Mouse (Mus musculus): ENCODE results near the gene Lrg1. TPM values are rescaled to one million over a fixed set of nuclear protein-coding genes. Genes with fewer than 3 reads are reported as not detected.

Gene Lrg1
- polyA plus RNA-seq (2014; fragmentation: Illumina TruSeq; extraction: RNeasy Lipid Tissue Mini Kit (QIAGEN cat#74804); ENCODE audit: low read depth, low replicate concordance): 160 TPM

GRCm38 (mm10) chr17:56121826-56122225, at the start of gene Lrg1:
TSS of gene Lrg1 (minus strand) at chr17:56122001.

GRCm38 (mm10) chr17:56162231-56162774, 40.5 kb upstream of the Lrg1 start, which contains the start of gene Tnfaip8l1:
TSS of gene Tnfaip8l1 (plus strand) at chr17:56162477.

GRCm38 (mm10) chr17:56139858-56140595, 18.2 kb upstream of the Lrg1 start, which contains the start of gene Sema6b:
TSS of gene Sema6b (minus strand) at chr17:56140343.

GRCm38 (mm10) chr17:56117251-56117710, 4.5 kb downstream of the Lrg1 start, which contains the start of gene Plin5:
TSS of gene Plin5 (minus strand) at chr17:56117596.

GRCm38 (mm10) chr17:56109219-56110051, 12.4 kb downstream of the Lrg1 start, which contains the start of gene Plin4:
TSS of gene Plin4 (minus strand) at chr17:56109803.

GRCm38 (mm10) chr17:56078880-56079795, 42.7 kb downstream of the Lrg1 start, which contains the start of gene Hdgfl2:
TSS of gene Hdgfl2 (plus strand) at chr17:56079634.

GRCm38 (mm10) chr17:56074827-56075208, 47.0 kb downstream of the Lrg1 start, which contains the start of gene Ubxn6:
TSS of gene Ubxn6 (minus strand) at chr17:56075028.

Other genes starting within 250 kb of the Lrg1 start
- gene Zfp119a, start 243.1 kb downstream of the Lrg1 start, polyA plus RNA-seq (2014; fragmentation: Illumina TruSeq; extraction: RNeasy Lipid Tissue Mini Kit (QIAGEN cat#74804); ENCODE audit: low read depth, low replicate concordance): 4.8 TPM
- gene Zfp959, start 229.9 kb downstream of the Lrg1 start, polyA plus RNA-seq (2014; fragmentation: Illumina TruSeq; extraction: RNeasy Lipid Tissue Mini Kit (QIAGEN cat#74804); ENCODE audit: low read depth, low replicate concordance): 9.7 TPM
- 7.1 TPM for gene Zfp119b, start 172.5 kb downstream of the Lrg1 start, polyA plus RNA-seq (2014; fragmentation: Illumina TruSeq; extraction: RNeasy Lipid Tissue Mini Kit (QIAGEN cat#74804); ENCODE audit: low read depth, low replicate concordance)
- 2.5 TPM for gene Ebi3, start 169.4 kb downstream of the Lrg1 start, polyA plus RNA-seq (2014; fragmentation: Illumina TruSeq; extraction: RNeasy Lipid Tissue Mini Kit (QIAGEN cat#74804); ENCODE audit: low read depth, low replicate concordance)
- 10.1 TPM for gene Yju2, start 162.9 kb downstream of the Lrg1 start, polyA plus RNA-seq (2014; fragmentation: Illumina TruSeq; extraction: RNeasy Lipid Tissue Mini Kit (QIAGEN cat#74804); ENCODE audit: low read depth, low replicate concordance)
- gene Shd, start 151.5 kb downstream of the Lrg1 start, polyA plus RNA-seq (2014; fragmentation: Illumina TruSeq; extraction: RNeasy Lipid Tissue Mini Kit (QIAGEN cat#74804); ENCODE audit: low read depth, low replicate concordance): 2.6 TPM
- gene Fsd1, start 135.5 kb downstream of the Lrg1 start, polyA plus RNA-seq (2014; fragmentation: Illumina TruSeq; extraction: RNeasy Lipid Tissue Mini Kit (QIAGEN cat#74804); ENCODE audit: low read depth, low replicate concordance): not detected
- gene Stap2, start 116.4 kb downstream of the Lrg1 start, polyA plus RNA-seq (2014; fragmentation: Illumina TruSeq; extraction: RNeasy Lipid Tissue Mini Kit (QIAGEN cat#74804); ENCODE audit: low read depth, low replicate concordance): 51.0 TPM
- gene Mpnd, start 116.3 kb downstream of the Lrg1 start, polyA plus RNA-seq (2014; fragmentation: Illumina TruSeq; extraction: RNeasy Lipid Tissue Mini Kit (QIAGEN cat#74804); ENCODE audit: low read depth, low replicate concordance): 53.2 TPM
- 43.8 TPM for gene Sh3gl1, start 85.4 kb downstream of the Lrg1 start, polyA plus RNA-seq (2014; fragmentation: Illumina TruSeq; extraction: RNeasy Lipid Tissue Mini Kit (QIAGEN cat#74804); ENCODE audit: low read depth, low replicate concordance)
- gene Chaf1a, start 81.6 kb downstream of the Lrg1 start, polyA plus RNA-seq (2014; fragmentation: Illumina TruSeq; extraction: RNeasy Lipid Tissue Mini Kit (QIAGEN cat#74804); ENCODE audit: low read depth, low replicate concordance): 4.7 TPM
- 75.3 TPM for gene Ubxn6, start 47.0 kb downstream of the Lrg1 start, polyA plus RNA-seq (2014; fragmentation: Illumina TruSeq; extraction: RNeasy Lipid Tissue Mini Kit (QIAGEN cat#74804); ENCODE audit: low read depth, low replicate concordance)
- gene Hdgfl2, start 42.4 kb downstream of the Lrg1 start, polyA plus RNA-seq (2014; fragmentation: Illumina TruSeq; extraction: RNeasy Lipid Tissue Mini Kit (QIAGEN cat#74804); ENCODE audit: low read depth, low replicate concordance): 58.6 TPM
- 510 TPM for gene Plin4, start 12.2 kb downstream of the Lrg1 start, polyA plus RNA-seq (2014; fragmentation: Illumina TruSeq; extraction: RNeasy Lipid Tissue Mini Kit (QIAGEN cat#74804); ENCODE audit: low read depth, low replicate concordance)
- gene Plin5, start 4.4 kb downstream of the Lrg1 start, polyA plus RNA-seq (2014; fragmentation: Illumina TruSeq; extraction: RNeasy Lipid Tissue Mini Kit (QIAGEN cat#74804); ENCODE audit: low read depth, low replicate concordance): 10.4 TPM
- gene Sema6b, start 18.3 kb upstream of the Lrg1 start, polyA plus RNA-seq (2014; fragmentation: Illumina TruSeq; extraction: RNeasy Lipid Tissue Mini Kit (QIAGEN cat#74804); ENCODE audit: low read depth, low replicate concordance): 5.5 TPM
- gene Tnfaip8l1, start 40.5 kb upstream of the Lrg1 start, polyA plus RNA-seq (2014; fragmentation: Illumina TruSeq; extraction: RNeasy Lipid Tissue Mini Kit (QIAGEN cat#74804); ENCODE audit: low read depth, low replicate concordance): 1.7 TPM
- gene Mydgf, start 61.9 kb upstream of the Lrg1 start, polyA plus RNA-seq (2014; fragmentation: Illumina TruSeq; extraction: RNeasy Lipid Tissue Mini Kit (QIAGEN cat#74804); ENCODE audit: low read depth, low replicate concordance): 63.5 TPM
- 24.6 TPM for gene Dpp9, start 96.9 kb upstream of the Lrg1 start, polyA plus RNA-seq (2014; fragmentation: Illumina TruSeq; extraction: RNeasy Lipid Tissue Mini Kit (QIAGEN cat#74804); ENCODE audit: low read depth, low replicate concordance)
- gene Fem1a, start 134.8 kb upstream of the Lrg1 start, polyA plus RNA-seq (2014; fragmentation: Illumina TruSeq; extraction: RNeasy Lipid Tissue Mini Kit (QIAGEN cat#74804); ENCODE audit: low read depth, low replicate concordance): 14.1 TPM
- 14.9 TPM for gene Ticam1, start 154.8 kb upstream of the Lrg1 start, polyA plus RNA-seq (2014; fragmentation: Illumina TruSeq; extraction: RNeasy Lipid Tissue Mini Kit (QIAGEN cat#74804); ENCODE audit: low read depth, low replicate concordance)
- 42.2 TPM for gene Plin3, start 170.9 kb upstream of the Lrg1 start, polyA plus RNA-seq (2014; fragmentation: Illumina TruSeq; extraction: RNeasy Lipid Tissue Mini Kit (QIAGEN cat#74804); ENCODE audit: low read depth, low replicate concordance)
- 3.3 TPM for gene Arrdc5, start 178.3 kb upstream of the Lrg1 start, polyA plus RNA-seq (2014; fragmentation: Illumina TruSeq; extraction: RNeasy Lipid Tissue Mini Kit (QIAGEN cat#74804); ENCODE audit: low read depth, low replicate concordance)
- 6.0 TPM for gene Uhrf1, start 181.3 kb upstream of the Lrg1 start, polyA plus RNA-seq (2014; fragmentation: Illumina TruSeq; extraction: RNeasy Lipid Tissue Mini Kit (QIAGEN cat#74804); ENCODE audit: low read depth, low replicate concordance)
- 28.3 TPM for gene Kdm4b, start 204.1 kb upstream of the Lrg1 start, polyA plus RNA-seq (2014; fragmentation: Illumina TruSeq; extraction: RNeasy Lipid Tissue Mini Kit (QIAGEN cat#74804); ENCODE audit: low read depth, low replicate concordance)